Comparison of ENCODE assay signal across 8 mouse cellular contexts in the genomic region with DNA sequence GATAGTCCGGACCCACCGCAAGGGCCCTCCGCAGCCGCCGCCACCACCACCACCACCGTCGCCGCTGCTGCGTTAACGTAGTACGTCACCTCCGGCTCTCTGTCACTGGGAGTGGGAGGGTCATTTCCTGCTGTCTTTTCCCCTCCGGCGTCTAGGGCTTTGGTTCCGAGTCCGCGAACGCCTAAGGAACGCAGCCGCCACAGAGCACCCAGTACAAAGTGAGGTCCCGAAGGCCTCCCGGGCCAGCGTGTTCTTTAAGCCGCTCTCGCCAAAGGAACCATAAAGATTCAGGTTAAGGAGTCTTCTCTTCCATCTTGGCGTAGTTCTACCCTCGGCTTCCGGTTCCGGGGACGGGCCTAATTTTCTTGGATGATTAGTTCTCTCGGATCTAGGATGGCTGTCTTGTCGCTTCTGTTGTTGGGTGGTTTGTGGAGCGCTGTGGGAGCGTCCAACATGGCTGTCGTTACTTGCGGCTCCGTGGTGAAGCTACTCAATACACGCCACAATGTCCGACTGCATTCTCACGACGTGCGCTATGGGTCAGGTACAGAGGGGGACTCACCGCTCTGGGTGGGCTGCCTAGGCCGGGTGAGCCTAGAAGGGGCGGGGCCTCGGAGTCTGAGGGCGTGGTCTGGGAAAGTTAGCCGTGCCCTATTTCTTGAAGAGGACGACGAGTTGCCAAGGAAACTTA. TPM values are rescaled to one million over a fixed set of nuclear protein-coding genes. Genes with fewer than 3 reads are reported as not detected.
DNase-seq lines count a peak whose midpoint lies in the region; ATAC-seq and TF ChIP-seq lines count a peak whose summit lies in the region.

A gene (plus strand): TSS at position 120 of the 691 bp plus-strand sequence.
A gene (minus strand): TSS at position 361 of the 691 bp plus-strand sequence.

- H3K4me3 ChIP-seq in bone marrow, adult 2 months (replicated peaks; ENCODE audit: control insufficient read depth, low read depth, low read length), result peak within 1 kb of the TSS; percentile 85
- peak within 1 kb of the TSS; percentile 97 for H3K4me3 ChIP-seq in embryonic facial prominence, embryonic 15.5 days (replicated peaks)
- H3K4me3 ChIP-seq in kidney, embryonic 14.5 days (ENCODE audit: low read length), result peak within 1 kb of the TSS; percentile 87
- H3K4me3 ChIP-seq in limb, embryonic 15.5 days, result peak within 1 kb of the TSS; percentile 93

- peak within 1 kb of the TSS; percentile 84 for H3K9ac ChIP-seq in embryonic facial prominence, embryonic 15.5 days
- H3K9ac ChIP-seq in kidney, embryonic 14.5 days (ENCODE audit: low read depth, low read length), result peak within 1 kb of the TSS; percentile 88
- H3K9ac ChIP-seq in limb, embryonic 15.5 days, result peak within 1 kb of the TSS; percentile 86

- peak; percentile 97 for DNase-seq in 416B (ENCODE audit: low read depth)
- DNase-seq in heart, adult 9 months (ENCODE audit: low spot score in 2 of 2), result peak; percentile 91 to 93
- peak; percentile 76 to 88 for DNase-seq in monocyte, adult 2 months (ENCODE audit: low read depth in 1 of 2, low spot score in 2 of 2)
- peak; percentile 80 to 84 for DNase-seq in spleen, postnatal 36 days (ENCODE audit: low spot score in 2 of 2)

- peak; percentile 91 for ATAC-seq in embryonic facial prominence, embryonic 15.5 days (ENCODE audit: insufficient number of reproducible peaks, low FRiP score, low TSS enrichment, low read depth)
- peak; percentile 93 for ATAC-seq in kidney, embryonic 14.5 days (ENCODE audit: low FRiP score, low TSS enrichment)
- ATAC-seq in limb, embryonic 15.5 days (ENCODE audit: insufficient number of reproducible peaks, low FRiP score, low TSS enrichment, low read depth), result peak; percentile 87

- H3K27ac ChIP-seq in bone marrow, adult 2 months (ENCODE audit: control insufficient read depth, insufficient read depth, low read depth, low read length, poor library complexity), result peak within 1 kb of the TSS; percentile 97
- peak within 1 kb of the TSS; percentile 98 for H3K27ac ChIP-seq in embryonic facial prominence, embryonic 15.5 days (replicated peaks)
- peak within 1 kb of the TSS; percentile 91 for H3K27ac ChIP-seq in kidney, embryonic 14.5 days (ENCODE audit: low read depth, low read length)
- H3K27ac ChIP-seq in limb, embryonic 15.5 days, result peak within 1 kb of the TSS; percentile 97

- H3K9me3 ChIP-seq in embryonic facial prominence, embryonic 15.5 days (replicated peaks), result no peaks in the 10 kb centered on the region
- no peaks in the 10 kb centered on the region for H3K9me3 ChIP-seq in kidney, embryonic 14.5 days (ENCODE audit: control insufficient read depth, low read length)
- H3K9me3 ChIP-seq in limb, embryonic 15.5 days, result no peaks in the 10 kb centered on the region

- peaks cover 6% of the 10 kb centered on the region for H3K36me3 ChIP-seq in embryonic facial prominence, embryonic 15.5 days
- H3K36me3 ChIP-seq in kidney, embryonic 14.5 days (ENCODE audit: control insufficient read depth, insufficient read depth, low read length), result peaks cover 13% of the 10 kb centered on the region
- H3K36me3 ChIP-seq in limb, embryonic 15.5 days, result peaks cover 9% of the 10 kb centered on the region; the same call in 1 of the 2 replicates

- TF ChIP-seq POLR2A in bone marrow, adult 2 months (IDR thresholded peaks at IDR 0.05; ENCODE audit: borderline replicate concordance, control insufficient read depth, low read depth, low read length), result peak; percentile 77; the same call in 1 of the 2 replicates

- TF ChIP-seq CTCF in bone marrow, adult 2 months (IDR thresholded peaks at IDR 0.05; ENCODE audit: control insufficient read depth, insufficient read depth, low read length), result no peak

- under 1% methylated on average over 50 of the region's 50 CpGs for WGBS in bone marrow, adult 2 months
- under 1% methylated on average over 50 of the region's 50 CpGs for WGBS in embryonic facial prominence, embryonic 15.5 days
- under 1% methylated on average over 50 of the region's 50 CpGs for WGBS in kidney, embryonic 14.5 days
- under 1% methylated on average over 50 of the region's 50 CpGs for WGBS in limb, embryonic 15.5 days

- H3K27me3 ChIP-seq in embryonic facial prominence, embryonic 15.5 days, result no peaks in the 10 kb centered on the region
- H3K27me3 ChIP-seq in kidney, embryonic 14.5 days (ENCODE audit: control insufficient read depth, insufficient read depth, low read length), result no peaks in the 10 kb centered on the region
- no peaks in the 10 kb centered on the region for H3K27me3 ChIP-seq in limb, embryonic 15.5 days

- no peaks in the 10 kb centered on the region; the same call in 1 of the 2 replicates for H3K4me1 ChIP-seq in bone marrow, adult 2 months (ENCODE audit: control insufficient read depth, insufficient read depth, low read length)
- H3K4me1 ChIP-seq in embryonic facial prominence, embryonic 15.5 days, result peaks cover 35% of the 10 kb centered on the region
- peaks cover 21% of the 10 kb centered on the region for H3K4me1 ChIP-seq in kidney, embryonic 14.5 days (ENCODE audit: control insufficient read depth, insufficient read depth, low read length)
- H3K4me1 ChIP-seq in limb, embryonic 15.5 days, result peaks cover 26% of the 10 kb centered on the region

- peak within 1 kb of the TSS; percentile 70 for H3K4me2 ChIP-seq in embryonic facial prominence, embryonic 15.5 days (replicated peaks)
- peak within 1 kb of the TSS; percentile 50 for H3K4me2 ChIP-seq in kidney, embryonic 14.5 days (replicated peaks; ENCODE audit: low read depth, low read length)
- peak within 1 kb of the TSS; percentile 61 for H3K4me2 ChIP-seq in limb, embryonic 15.5 days

RNA-seq across cellular contexts. Expression of the first gene that starts in this region (rescaled TPM):
- 47.7 and 67.8 TPM in 2 replicates for polyA plus RNA-seq in bone marrow, adult 2 months (2011; ENCODE audit: insufficient read depth, insufficient read length, low replicate concordance, missing spikeins)
- polyA plus RNA-seq in embryonic facial prominence, embryonic 15.5 days (2015; fragmentation: Nextera tagmentation; extraction: Ambion mirVana), result 95.5 and 105 TPM in 2 replicates
- 81.3 and 95.2 TPM in 2 replicates for polyA plus RNA-seq in kidney, embryonic 14.5 days (2014; fragmentation: Nextera tagmentation; extraction: Ambion mirVana)
- polyA plus RNA-seq in limb, embryonic 15.5 days (2015; fragmentation: Nextera tagmentation; extraction: Ambion mirVana), result 93.2 and 97.7 TPM in 2 replicates

RNA-seq across cellular contexts. Expression of the second gene that starts in this region (rescaled TPM):
- 15.1 and 30.7 TPM in 2 replicates for polyA plus RNA-seq in bone marrow, adult 2 months (2011; ENCODE audit: insufficient read depth, insufficient read length, low replicate concordance, missing spikeins)
- 27.8 and 28.5 TPM in 2 replicates for polyA plus RNA-seq in embryonic facial prominence, embryonic 15.5 days (2015; fragmentation: Nextera tagmentation; extraction: Ambion mirVana)
- 13.5 and 26.0 TPM in 2 replicates for polyA plus RNA-seq in kidney, embryonic 14.5 days (2014; fragmentation: Nextera tagmentation; extraction: Ambion mirVana)
- polyA plus RNA-seq in limb, embryonic 15.5 days (2015; fragmentation: Nextera tagmentation; extraction: Ambion mirVana), result 27.4 and 28.2 TPM in 2 replicates

Comparison
In these comparisons a context has a peak if more than half of its experiments do, and no peak if none do; other contexts are left out.
1. Peak in every context shown above with its lines: DNase-seq, ATAC-seq, H3K4me3 ChIP-seq and H3K27ac ChIP-seq.